Mouse (Mus musculus) right cerebral cortex, postnatal 36 days (tissue): ENCODE results near the gene Ryr1.
A peak's percentile ranks its signal among the peaks of the same experiment; 100 is the strongest.

ENCODE experiments used
- DNase-seq, 2 experiments: peaks; one replicate each; pipeline ENCODE4 v3.0.0; 2022; ENCODE audit warnings: low spot score in 2 of 2, mixed read lengths in 1 of 2

The Ryr1 gene

DNA sequence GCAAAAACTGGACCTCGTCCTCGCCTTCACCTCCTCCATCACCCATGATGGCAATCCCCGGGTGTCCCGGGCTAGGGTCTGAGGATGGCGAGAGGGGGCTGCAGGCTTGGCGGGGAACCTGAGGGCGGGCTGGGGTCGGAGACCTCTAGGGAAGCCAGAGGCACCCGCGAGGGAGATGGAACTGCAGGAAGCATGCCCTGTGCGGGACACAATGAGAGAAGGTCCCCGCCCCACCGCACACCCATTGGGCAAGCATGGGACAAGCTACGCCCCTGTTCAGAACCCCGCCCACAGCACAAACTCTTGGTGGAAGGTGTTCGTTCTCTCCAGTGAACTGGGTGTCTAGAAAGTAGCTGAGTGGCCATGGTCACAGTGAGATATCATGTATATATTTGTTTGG, at the start of gene Ryr1:
Ryr1 (minus strand) TSS at position 210 of the 400 bp plus-strand sequence.
- DNase-seq = no peak

- DNase-seq = no peak
Measured at GRCm38 (mm10) chr7:29172390-29173016, 47.5 kb upstream of the Ryr1 start.

DNA sequence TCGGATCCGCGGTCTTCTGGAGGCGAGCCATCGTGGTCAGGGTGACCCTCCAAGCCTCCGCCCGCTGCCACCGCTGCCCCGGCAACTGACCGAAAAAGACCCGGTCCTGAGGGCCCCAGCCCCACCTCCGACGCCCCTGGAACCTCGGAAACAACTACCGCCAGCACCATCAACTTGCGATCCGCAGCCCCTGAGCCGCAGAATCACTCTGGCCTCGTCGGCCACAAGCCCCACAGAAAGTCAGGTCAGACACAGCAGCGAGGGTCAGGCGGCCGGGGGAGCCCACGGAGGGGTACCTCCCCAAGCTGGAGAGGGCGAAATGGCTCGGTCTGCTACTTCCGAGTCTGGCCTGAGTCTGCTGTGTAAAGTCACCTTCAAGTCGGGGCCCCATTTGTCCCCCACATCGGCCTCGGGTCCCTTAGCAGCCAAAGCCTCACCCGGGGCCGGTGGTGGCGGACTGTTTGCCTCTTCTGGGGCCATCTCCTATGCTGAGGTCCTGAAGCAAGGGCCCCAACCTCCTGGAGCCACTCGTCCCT, 46.7 kb upstream of the Ryr1 start:
- no peak for DNase-seq

DNA sequence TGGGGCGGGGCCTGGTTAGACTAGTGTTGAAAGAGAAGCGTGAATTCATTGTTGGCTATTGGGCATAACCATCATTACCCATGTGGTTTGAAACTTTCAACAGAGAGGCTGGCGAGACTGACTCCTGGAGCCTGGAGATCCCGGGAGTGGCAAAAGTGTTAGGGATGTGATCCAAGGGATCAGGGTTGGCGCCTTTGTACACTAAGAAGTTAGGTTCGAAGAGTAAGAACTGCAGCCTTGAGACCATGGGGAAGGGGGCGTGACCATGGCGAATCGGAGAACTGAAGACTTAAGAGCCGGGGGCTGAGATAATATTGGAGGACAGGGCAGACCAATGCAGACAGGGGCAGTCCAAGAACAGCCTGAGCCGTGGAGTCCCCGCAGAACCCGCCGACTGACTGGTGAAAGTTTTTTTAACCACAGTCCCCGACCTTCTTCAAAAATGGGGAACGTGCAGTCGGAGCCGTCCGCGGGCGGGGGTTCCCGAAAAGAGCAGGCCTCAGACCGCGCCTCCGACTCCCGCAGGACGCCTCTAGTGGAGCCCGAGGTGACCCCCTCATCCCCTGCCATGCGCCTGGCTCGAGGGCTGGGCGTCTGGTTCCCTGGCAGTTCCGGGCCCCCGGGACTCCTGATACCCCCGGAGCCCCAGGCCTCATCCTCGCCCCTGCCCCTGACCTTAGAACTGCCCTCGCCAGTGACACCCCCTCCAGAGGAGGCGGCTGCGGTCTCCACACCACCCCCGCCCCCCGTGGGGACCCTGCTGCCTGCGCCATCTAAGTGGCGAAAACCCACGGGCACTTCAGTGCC, 46.0 kb upstream of the Ryr1 start:
- no peak for DNase-seq

DNA sequence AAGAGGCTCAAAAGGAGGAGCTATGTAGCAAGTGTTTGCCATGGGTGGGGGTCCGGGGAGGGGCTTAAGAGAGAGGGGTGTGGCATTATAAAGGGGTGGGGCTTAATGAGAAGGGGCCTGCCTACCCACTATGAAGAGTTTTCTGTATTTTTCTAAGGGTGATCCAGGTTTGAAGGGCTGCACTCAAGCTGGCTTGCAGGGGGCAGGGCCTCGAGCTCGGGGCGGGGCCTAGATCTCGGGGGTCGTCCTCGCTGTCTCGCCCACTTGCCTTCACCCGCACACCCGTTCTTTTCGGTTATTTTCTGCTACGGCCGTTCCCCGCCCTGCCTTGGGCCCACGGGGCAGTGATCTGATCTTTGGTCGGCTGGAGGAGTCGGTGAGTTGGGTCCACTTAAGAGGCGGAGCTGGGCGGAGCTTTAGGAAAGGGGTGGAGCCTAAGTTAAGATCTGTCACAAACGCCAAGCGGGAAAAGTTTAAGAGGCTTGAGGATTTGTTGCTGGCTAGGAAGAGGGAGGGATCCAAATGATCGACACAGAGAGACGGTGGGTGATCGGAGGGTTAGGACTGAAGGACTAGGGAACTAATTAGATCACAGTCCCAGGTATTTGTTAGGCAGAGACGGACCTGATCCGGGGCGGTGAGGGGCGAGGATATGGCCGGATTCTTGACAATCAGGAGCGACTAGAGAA, 45.2 kb upstream of the Ryr1 start, which contains the start of the genes Ggn and Spred3:
Ggn (plus strand) TSS at position 145 of the 689 bp plus-strand sequence.
Spred3 (minus strand) TSS at position 346 of the 689 bp plus-strand sequence.
- DNase-seq = no peak

DNA sequence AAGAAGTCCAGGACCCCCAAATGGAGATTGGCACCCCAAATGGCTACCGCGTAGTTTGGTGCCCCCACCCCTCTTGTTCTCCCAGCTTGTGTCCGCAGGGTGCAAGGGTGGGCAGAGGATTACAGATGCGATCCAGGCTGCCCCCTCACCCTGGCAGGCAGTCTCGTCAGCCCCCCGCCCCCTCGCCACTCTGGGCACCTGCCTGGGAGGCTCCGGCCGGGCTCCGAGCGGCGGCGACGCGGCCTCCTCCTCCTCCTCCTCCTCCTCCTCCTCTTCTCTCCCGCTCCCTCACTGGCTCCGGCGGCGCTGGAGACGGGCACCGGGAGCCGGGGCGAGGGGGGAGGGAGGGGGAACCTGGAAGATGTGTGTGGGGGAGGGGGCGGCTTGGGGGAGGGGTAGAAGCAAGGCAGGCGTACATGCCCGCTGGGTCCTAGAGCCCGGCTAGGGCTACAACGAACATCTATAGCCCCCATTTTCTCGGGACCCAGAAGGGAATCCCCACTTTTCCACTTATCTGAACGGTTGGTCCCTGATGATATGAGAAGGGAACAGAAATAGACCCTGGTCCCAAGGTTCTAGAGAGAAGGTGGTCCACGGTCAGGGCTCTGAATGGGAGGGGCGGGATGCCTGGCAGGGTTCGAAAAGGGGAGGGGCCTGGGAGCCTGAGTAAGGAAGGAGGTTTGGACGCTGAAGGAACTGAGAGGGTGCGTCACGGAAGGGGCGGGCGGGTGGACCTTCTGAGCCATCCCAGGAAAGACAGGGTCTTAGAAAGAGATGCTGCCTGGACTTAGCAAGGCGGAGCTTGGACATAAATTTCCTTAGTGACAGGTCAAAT, 44.5 kb upstream of the Ryr1 start:
- peak; percentile 82 for DNase-seq

- DNase-seq = no peak
Measured at GRCm38 (mm10) chr7:29168791-29169230, 43.8 kb upstream of the Ryr1 start.

GRCm38 (mm10) chr7:29168121-29168695, 43.2 kb upstream of the Ryr1 start:
- DNase-seq = no peak

DNA sequence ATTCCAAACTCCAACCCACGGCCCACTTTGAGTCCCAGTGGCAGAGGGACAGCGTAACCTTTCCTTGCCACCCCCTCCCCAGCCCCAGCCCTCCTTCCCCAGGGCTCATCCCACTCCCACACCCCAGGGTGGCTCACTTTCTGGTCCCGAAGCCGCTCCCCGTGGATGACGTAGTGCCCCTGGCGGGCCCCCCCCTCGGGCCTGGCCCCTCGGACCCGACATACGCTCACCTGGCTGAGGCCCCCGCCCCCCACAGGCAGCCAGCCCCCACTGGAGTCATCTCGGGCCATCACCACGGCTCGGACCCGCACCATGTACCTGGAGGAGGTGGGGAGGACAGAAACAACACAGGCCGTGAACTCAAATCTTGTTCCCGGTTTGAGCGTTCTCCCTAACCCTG, 42.7 kb upstream of the Ryr1 start:
- DNase-seq = no peak

DNA sequence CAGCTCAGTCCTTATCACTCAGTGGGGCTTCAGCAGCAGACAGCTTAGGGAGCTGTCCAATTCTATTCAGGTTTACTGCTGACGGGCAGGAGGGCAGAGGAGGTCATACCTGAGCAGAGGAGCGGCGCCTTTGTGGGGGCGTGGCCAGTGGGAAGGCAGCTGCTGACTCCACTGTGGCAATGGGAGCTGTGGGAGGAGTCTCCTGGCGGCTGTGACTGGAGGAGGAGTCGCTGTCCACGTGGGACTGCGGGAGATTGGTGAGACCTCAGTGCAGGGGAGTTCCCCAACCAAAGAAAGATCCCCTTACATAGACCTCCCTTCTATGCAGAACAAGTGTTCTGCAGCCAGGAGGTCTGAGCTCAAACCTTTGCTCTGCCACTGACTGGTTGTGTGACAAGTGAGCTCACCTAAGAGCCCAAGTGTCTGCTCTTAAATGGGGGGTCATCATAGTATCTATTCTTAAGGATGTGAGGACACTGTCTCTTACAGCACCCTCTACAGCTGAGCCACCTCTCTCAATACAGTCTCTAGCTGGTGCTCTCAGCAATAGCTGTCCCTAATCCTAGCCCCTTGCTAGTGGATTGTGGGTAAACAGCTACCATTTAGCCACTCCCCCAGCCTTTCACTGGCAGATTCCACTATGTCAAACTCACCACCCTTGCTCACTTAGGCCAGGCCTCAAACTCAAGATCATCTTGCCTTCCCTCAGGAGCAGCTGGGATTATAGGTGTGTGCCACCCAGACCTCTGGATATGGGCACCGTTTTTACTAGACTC, 38.0 kb upstream of the Ryr1 start:
- DNase-seq = no peak

DNA sequence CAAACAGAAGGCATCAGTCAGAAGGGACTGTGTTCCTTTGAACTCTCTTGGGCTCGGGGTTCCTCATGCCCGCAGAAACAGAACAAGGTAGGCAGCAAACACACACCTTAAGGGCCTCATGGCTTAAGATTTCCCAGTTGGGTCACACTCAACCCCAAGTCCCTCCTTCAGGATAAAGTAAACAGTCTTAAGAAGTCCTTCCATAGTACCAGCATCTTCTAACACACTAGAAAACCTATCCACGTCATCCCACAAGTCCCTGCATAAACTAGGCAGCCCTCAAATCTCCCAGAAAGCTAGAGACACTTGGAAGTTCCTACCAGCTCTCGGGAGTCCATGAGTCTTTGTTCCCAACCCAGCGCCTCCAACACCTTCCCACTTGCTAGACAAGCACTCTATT, 37.3 kb upstream of the Ryr1 start:
- no peak for DNase-seq

DNA sequence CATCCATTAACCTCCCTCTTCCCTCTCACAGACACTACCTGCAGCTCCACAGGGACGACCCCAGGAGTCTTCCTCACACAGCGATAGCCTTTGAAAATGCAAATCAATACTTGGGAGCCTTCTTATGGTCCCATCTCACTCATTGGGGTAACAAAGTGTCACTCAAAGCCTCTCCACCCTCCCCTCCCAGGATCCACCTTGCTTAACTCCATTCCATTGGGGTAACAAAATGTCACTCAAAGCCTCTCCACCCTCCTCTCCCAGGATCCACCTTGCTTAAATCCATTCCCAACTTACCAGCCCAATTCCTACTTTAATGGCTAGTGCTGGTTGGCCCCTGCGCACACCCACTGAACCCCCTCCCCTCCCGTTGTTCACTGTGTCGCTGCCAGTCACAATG, 33.3 kb upstream of the Ryr1 start:
- no peak for DNase-seq

GRCm38 (mm10) chr7:29155838-29156782, 31.1 kb upstream of the Ryr1 start, which contains the start of gene Fam98c:
Gene Fam98c (minus strand): TSS chr7:29156234.
- peak; percentile 81 to 86 for DNase-seq

GRCm38 (mm10) chr7:29155196-29155837, 30.3 kb upstream of the Ryr1 start:
- peak; percentile 85 to 91 for DNase-seq

DNA sequence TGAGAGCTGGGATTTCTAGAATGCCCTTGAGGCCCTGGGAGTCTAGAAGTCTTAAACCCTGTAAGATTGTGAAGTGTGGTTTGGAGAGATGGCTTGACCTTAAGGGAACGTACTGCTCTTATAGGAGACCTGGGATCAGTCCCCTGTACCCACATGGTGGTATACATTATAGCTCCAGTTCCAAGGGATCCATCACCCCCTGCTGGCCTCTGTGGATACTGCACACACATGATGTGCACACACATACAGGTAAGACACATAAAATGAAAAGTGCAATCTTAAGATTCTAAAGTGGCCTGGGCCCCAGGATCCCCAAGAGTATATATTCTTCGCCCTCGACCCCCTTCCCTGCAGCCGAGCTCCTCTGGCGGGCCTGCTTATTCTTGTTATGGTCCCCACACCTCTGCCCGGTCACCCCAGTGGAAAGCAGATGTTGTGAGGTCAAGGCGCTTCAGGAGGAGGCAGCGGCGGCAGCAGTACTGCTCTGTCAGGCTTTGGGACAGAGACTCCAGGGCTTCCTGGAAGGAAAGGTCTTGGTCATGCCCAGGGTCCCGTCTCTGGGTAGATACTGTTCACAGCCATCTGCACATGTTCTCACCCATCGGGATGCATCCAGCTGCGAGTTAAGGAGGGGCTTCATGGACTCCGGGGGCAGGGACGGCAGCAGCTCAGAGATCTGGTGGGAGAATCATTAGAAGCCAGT, 29.2 kb upstream of the Ryr1 start:
- DNase-seq = no peak

DNA sequence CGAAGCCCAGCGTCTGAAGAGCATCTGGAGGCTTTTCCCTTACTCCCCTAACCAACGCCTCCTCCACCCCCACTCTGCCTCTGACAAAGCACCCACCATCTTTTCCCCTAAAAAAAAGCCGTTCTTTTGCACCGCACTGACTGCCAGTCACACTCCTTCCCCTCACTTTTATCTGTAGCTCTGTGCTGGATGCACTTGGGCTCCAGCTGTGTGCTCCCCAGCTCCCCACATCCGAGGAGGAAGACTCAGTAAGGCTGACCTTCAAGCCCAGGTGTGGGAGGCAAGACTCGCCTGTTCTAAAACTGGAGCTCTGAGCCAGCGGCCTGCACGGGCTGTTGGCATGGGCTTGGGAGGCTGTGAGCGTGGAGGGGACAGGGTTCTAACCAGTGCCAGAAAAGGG, 26.5 kb upstream of the Ryr1 start:
- no peak for DNase-seq

DNA sequence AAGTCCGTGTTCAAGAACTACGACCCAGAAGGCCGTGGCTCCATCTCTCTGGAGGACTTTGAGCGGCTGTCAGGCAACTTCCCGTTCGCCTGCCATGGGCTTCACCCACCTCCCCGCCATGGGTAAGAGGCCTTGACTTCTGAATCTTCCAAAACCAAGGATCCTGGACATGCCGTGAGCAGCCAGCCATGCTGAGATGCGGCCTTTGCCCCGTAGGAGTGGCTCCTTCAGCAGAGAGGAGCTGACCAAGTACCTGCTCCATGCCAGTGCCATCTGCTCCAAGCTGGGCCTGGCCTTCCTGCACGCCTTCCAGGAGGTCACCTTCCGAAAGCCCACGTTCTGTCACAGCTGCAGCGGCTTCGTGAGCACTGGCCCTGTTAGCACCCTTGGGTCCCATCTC, 23.8 kb upstream of the Ryr1 start:
- DNase-seq = no peak
